9 mouse cellular contexts compared by ENCODE assay signal in genomic region chr4:87362201-87362600, GRCm38 (mm10).
DNase-seq lines count a peak whose midpoint lies in the region; ATAC-seq lines count a peak whose summit lies in the region.
"Had no signal": no experiment of that assay in that cellular context is flagged by ENCODE, and none has a peak within 500 bp of the region (broad histone marks: within the 10 kb centered on the region; RNA-seq: fewer than 3 reads in every experiment).

No protein-coding gene starts in this region.

- H3K27ac ChIP-seq in embryonic facial prominence, embryonic 14.5 days (replicated peaks; ENCODE audit: low read depth, low read length), result no peak overlapping the region
- no peak overlapping the region for H3K27ac ChIP-seq in neural tube, embryonic 12.5 days
- H3K27ac ChIP-seq: embryonic facial prominence, embryonic 13.5 days had no signal

- peak; percentile 14 for DNase-seq in adrenal gland, postnatal 10 days
- DNase-seq in adrenal gland, postnatal 4 days (ENCODE audit: low spot score in 2 of 2), result no peak
- DNase-seq in Muller cell, postnatal 12 days (ENCODE audit: inconsistent ontology term), result peak; percentile 42
- DNase-seq in embryonic facial prominence, embryonic 14.5 days (ENCODE audit: low spot score), result peak; percentile 81
- peak; percentile 65 for DNase-seq in layer of hippocampus, adult 9-11 months
- no peak for DNase-seq in gastrocnemius, adult 8-10 months (ENCODE audit: low spot score in 2 of 2)
- DNase-seq in lung, adult 18-20 months, result no peak

- no peak overlapping the region for H3K9ac ChIP-seq in embryonic facial prominence, embryonic 14.5 days (ENCODE audit: low read depth, low read length)
- H3K9ac ChIP-seq in neural tube, embryonic 12.5 days, result no peak overlapping the region
- H3K9ac ChIP-seq: embryonic facial prominence, embryonic 13.5 days had no signal

- no peaks in the 10 kb centered on the region for H3K4me1 ChIP-seq in embryonic facial prominence, embryonic 14.5 days (ENCODE audit: control insufficient read depth, insufficient read depth, low read length)
- no peaks in the 10 kb centered on the region for H3K4me1 ChIP-seq in neural tube, embryonic 12.5 days
- H3K4me1 ChIP-seq: embryonic facial prominence, embryonic 13.5 days had no signal

- 18% methylated on average over 6 of the region's 6 CpGs for WGBS in embryonic facial prominence, embryonic 14.5 days
- 8% methylated on average over 6 of the region's 6 CpGs for WGBS in neural tube, embryonic 12.5 days

- H3K36me3 ChIP-seq in embryonic facial prominence, embryonic 14.5 days (ENCODE audit: control insufficient read depth, insufficient read depth, low read length), result no peaks in the 10 kb centered on the region
- no peaks in the 10 kb centered on the region for H3K36me3 ChIP-seq in neural tube, embryonic 12.5 days
- H3K36me3 ChIP-seq: embryonic facial prominence, embryonic 13.5 days had no signal

- H3K4me2 ChIP-seq in embryonic facial prominence, embryonic 14.5 days (ENCODE audit: low read depth, low read length), result no peak overlapping the region
- H3K4me2 ChIP-seq in neural tube, embryonic 12.5 days (replicated peaks), result no peak overlapping the region
- H3K4me2 ChIP-seq: embryonic facial prominence, embryonic 13.5 days had no signal

- no peak overlapping the region for H3K4me3 ChIP-seq in embryonic facial prominence, embryonic 14.5 days (ENCODE audit: low read depth, low read length)
- no peak overlapping the region for H3K4me3 ChIP-seq in neural tube, embryonic 12.5 days
- H3K4me3 ChIP-seq: embryonic facial prominence, embryonic 13.5 days had no signal

- H3K27me3 ChIP-seq in embryonic facial prominence, embryonic 14.5 days (replicated peaks; ENCODE audit: control insufficient read depth, insufficient read depth, low read length), result no peaks in the 10 kb centered on the region
- no peaks in the 10 kb centered on the region for H3K27me3 ChIP-seq in neural tube, embryonic 12.5 days (replicated peaks)
- H3K27me3 ChIP-seq: embryonic facial prominence, embryonic 13.5 days had no signal

- ATAC-seq in embryonic facial prominence, embryonic 14.5 days (ENCODE audit: low read depth), result peak; percentile 69
- ATAC-seq in neural tube, embryonic 12.5 days (ENCODE audit: low FRiP score, low read depth), result peak; percentile 65

- no peaks in the 10 kb centered on the region for H3K9me3 ChIP-seq in embryonic facial prominence, embryonic 14.5 days (ENCODE audit: control insufficient read depth, low read length)
- no peaks in the 10 kb centered on the region for H3K9me3 ChIP-seq in neural tube, embryonic 12.5 days
- H3K9me3 ChIP-seq: embryonic facial prominence, embryonic 13.5 days had no signal

Comparison
In these comparisons a context has a peak if more than half of its experiments do, and no peak if none do; other contexts are left out.
1. DNase-seq: peak in adrenal gland, postnatal 10 days (single experiment), Muller cell, postnatal 12 days (single experiment), embryonic facial prominence, embryonic 14.5 days (single experiment) and layer of hippocampus, adult 9-11 months (single experiment); none in adrenal gland, postnatal 4 days (0 of 2), gastrocnemius, adult 8-10 months (0 of 2) and lung, adult 18-20 months (0 of 2).